Mouse (Mus musculus) kidney, embryonic 14.5 days (tissue): ENCODE results near the gene Ptprh. TPM values are rescaled to one million over a fixed set of nuclear protein-coding genes. Genes with fewer than 3 reads are reported as not detected.
A peak's percentile ranks its signal among the peaks of the same experiment; 100 is the strongest.

Experiments used
- ATAC-seq: fragments of 200-750 bp; cut with Nextera tagmentation; 2 replicates; pipeline ENCODE4 v1.8.0; 2017; ENCODE audit warnings: moderate number of reproducible peaks, mild to moderate bottlenecking, moderate TSS enrichment, moderate library complexity; ENCODE audit not compliant: low FRiP score, low TSS enrichment
- H3K27ac ChIP-seq: fragments of 300-500 bp; sonication (generic); 2 replicates; pipeline ENCODE4 v1.5.1; 2014; ENCODE audit warnings: low read depth, mild to moderate bottlenecking, low read length, moderate library complexity, mixed read lengths
- H3K27me3 ChIP-seq: fragments of 300-500 bp; sonication (generic); 2 replicates; pipeline ENCODE4 v1.6.1; 2014; ENCODE audit warnings: mild to moderate bottlenecking, low read length; ENCODE audit not compliant: control insufficient read depth, insufficient read depth
- H3K36me3 ChIP-seq: fragments of 300-500 bp; sonication (generic); 2 replicates; pipeline ENCODE4 v1.6.1; 2014; ENCODE audit warnings: low read length, mixed read lengths; ENCODE audit not compliant: control insufficient read depth, insufficient read depth
- H3K4me1 ChIP-seq: fragments of 300-500 bp; sonication (generic); 2 replicates; pipeline ENCODE4 v1.6.1; 2014; ENCODE audit warnings: low read length, mixed read lengths; ENCODE audit not compliant: control insufficient read depth, insufficient read depth
- H3K4me2 ChIP-seq: fragments of 300-500 bp; sonication (generic); replicated peaks from 2 replicates; pipeline ENCODE4 v1.6.1; 2014; ENCODE audit warnings: low read depth, mild to moderate bottlenecking, low read length
- H3K4me3 ChIP-seq: fragments of 300-500 bp; sonication (generic); 2 replicates; pipeline ENCODE4 v1.5.1; 2014; ENCODE audit warnings: mild to moderate bottlenecking, low read length
- H3K9ac ChIP-seq: fragments of 300-500 bp; sonication (generic); 2 replicates; pipeline ENCODE4 v1.6.1; 2014; ENCODE audit warnings: low read depth, mild to moderate bottlenecking, low read length, moderate library complexity
- H3K9me3 ChIP-seq: fragments of 300-500 bp; sonication (generic); 2 replicates; pipeline ENCODE4 v1.6.1; 2016; ENCODE audit warnings: low read length; ENCODE audit not compliant: control insufficient read depth
- WGBS: fragments of 180-500 bp; shearing (Covaris S2); extraction: QIAGEN DNeasy Blood & Tissue Kit; methylation state at CpG from one replicate; pipeline ENCODE4 v1.1.7; 2014; 5-methylcytosine and 5-hydroxymethylcytosine counted together
- polyA plus RNA-seq: library from polyadenylated mRNA; unstranded; fragments of >200 nt; fragmentation: Nextera tagmentation; extraction: Ambion mirVana; gene quantifications from 2 replicates; pipeline ENCODE4 v1.2.1, GENCODE M21; 2014

Gene Ptprh
- polyA plus RNA-seq, 1 experiment from 2014 or later = 0.09 TPM

DNA sequence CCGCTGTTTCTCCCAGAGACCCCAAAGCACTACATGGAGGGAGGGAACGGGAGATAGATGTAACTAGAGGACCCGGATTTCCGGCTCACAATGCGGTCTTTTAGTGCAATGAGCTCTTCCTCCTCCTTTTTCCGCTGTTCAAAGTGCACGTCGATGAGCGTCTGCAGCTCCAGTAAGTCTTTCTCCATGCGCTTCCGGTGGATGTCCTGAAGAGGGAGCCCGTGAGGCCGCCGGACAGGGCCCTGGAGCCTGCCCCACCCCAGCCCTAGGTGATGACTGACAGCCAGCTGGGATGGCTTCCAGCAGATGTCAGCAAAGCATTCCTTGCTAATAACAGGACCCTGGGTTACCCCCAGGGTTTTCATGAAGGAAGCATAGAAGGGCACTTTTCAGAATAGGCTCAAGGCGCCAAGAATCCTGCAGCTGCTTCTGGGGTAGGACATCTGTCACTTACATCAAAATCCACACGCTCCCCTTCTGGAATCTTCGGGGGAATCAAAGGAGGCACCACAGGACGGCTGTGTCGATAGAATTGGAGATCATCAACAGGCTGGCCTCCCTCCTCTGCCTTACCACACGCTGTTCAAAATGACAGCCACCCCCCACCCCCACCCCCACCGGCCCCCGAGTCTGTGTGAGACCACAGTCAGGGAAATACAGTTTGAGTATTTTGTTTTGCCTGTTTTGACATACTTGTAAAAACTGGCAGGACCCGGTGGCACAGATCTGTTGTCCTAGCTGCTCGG, 93.8 kb downstream of the Ptprh start:
- Histone ChIP-seq H3K36me3 (no peaks in the 10 kb centered on the region), H3K4me1 (0 out of 2 replicates have a peak, but pooled peaks cover 3% of the 10 kb centered on the region), H3K27ac (no peak overlapping the region), H3K9me3 (no peaks in the 10 kb centered on the region), H3K9ac (no peak overlapping the region), H3K27me3 (no peaks in the 10 kb centered on the region), H3K4me2 (peak overlapping the region; percentile 2; the same call in 1 of the 2 replicates), H3K4me3 (no peak overlapping the region)
- peak; percentile 44; the same call in 1 of the 2 replicates for ATAC-seq
- 18% methylated on average over 24 of the region's 24 CpGs for WGBS

DNA sequence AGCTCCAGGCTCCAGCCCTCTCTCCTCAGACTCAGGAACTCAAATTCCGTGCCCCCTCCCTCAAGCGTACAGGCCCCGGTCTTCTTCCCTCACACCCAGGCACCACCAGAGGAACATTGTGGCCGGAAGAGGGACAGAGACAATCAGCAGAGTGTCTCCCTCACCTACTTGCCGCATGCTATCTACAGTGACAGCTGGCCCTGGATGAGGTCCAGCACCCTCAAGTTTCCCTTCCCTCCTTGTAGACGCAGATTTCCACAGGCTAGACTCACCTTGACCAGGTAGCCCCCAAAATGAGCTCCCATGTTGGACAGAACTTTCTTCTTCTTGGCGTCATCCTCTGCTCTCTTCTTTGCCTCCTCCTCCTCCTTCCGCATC, 95.1 kb downstream of the Ptprh start:
- ATAC-seq = no peak
- Histone ChIP-seq H3K4me2 (no peak overlapping the region), H3K4me1 (no peaks in the 10 kb centered on the region), H3K27me3 (no peaks in the 10 kb centered on the region), H3K27ac (no peak overlapping the region), H3K36me3 (no peaks in the 10 kb centered on the region), H3K4me3 (no peak overlapping the region), H3K9me3 (no peaks in the 10 kb centered on the region), H3K9ac (no peak overlapping the region)
- WGBS = 93% methylated on average over 8 of the region's 8 CpGs

DNA sequence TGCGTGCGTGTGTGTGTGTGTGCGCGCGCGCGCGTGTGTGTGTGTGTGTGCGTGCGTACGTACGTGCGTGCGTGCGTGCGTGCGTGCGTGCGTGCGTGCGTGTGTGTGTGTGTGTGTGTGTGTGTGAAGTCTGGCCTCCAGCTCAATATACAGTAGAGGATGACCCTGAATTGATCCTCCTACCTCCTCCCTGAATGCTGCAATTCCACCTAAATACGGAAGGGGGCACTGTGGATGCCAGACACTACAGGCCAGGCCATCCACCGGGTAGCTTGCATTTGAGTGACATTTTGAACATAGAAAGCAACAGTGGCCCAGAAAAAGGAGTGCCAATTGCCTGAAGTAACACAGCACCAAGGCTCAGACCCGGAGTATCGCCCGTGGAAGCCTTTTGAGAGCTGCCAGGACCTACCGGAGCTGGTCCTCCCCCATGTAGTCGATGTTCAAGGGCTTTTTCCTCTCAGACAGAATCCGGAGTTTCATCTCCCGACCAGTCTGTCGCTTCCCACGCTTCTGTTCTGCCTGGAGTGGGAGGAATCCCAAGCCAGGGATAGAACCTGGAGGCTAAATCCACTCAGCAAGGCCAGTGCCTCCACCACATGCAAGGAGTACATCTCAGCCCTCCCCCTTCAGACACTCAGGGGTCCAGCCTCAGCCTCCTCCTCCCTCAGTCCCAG, 95.6 kb downstream of the Ptprh start:
- Histone ChIP-seq H3K27me3 (no peaks in the 10 kb centered on the region), H3K36me3 (no peaks in the 10 kb centered on the region), H3K4me2 (no peak overlapping the region), H3K4me1 (no peaks in the 10 kb centered on the region), H3K9me3 (no peaks in the 10 kb centered on the region), H3K4me3 (no peak overlapping the region), H3K9ac (no peak overlapping the region), H3K27ac (no peak overlapping the region)
- ATAC-seq = no peak
- 78% methylated on average over 24 of the region's 32 CpGs for WGBS

DNA sequence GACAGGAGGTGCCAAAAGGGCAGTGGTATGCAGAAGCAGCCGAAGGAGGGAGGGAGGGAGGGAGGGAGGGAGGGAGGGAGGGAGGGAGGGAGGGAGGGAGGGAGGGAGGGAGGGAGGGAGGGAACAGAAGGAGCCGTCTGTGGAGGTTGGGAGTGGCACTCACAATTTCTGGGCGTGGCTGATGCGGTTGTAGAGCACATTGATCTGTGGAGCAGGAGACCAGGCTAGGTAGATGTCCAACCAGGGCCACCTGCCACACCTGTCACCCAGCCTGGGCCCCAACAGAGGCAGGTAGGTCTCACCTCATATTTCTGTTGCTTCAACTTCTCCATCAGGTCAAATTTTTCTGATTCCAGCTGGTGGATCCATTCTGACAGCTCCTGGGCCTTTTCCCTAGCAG, 96.6 kb downstream of the Ptprh start:
- Histone ChIP-seq H3K4me2 (no peak overlapping the region), H3K27ac (no peak overlapping the region), H3K36me3 (no peaks in the 10 kb centered on the region), H3K9me3 (no peaks in the 10 kb centered on the region), H3K9ac (no peak overlapping the region), H3K4me3 (no peak overlapping the region), H3K27me3 (no peaks in the 10 kb centered on the region), H3K4me1 (no peaks in the 10 kb centered on the region)
- no peak for ATAC-seq
- WGBS = 60% methylated on average over 4 of the region's 4 CpGs

DNA sequence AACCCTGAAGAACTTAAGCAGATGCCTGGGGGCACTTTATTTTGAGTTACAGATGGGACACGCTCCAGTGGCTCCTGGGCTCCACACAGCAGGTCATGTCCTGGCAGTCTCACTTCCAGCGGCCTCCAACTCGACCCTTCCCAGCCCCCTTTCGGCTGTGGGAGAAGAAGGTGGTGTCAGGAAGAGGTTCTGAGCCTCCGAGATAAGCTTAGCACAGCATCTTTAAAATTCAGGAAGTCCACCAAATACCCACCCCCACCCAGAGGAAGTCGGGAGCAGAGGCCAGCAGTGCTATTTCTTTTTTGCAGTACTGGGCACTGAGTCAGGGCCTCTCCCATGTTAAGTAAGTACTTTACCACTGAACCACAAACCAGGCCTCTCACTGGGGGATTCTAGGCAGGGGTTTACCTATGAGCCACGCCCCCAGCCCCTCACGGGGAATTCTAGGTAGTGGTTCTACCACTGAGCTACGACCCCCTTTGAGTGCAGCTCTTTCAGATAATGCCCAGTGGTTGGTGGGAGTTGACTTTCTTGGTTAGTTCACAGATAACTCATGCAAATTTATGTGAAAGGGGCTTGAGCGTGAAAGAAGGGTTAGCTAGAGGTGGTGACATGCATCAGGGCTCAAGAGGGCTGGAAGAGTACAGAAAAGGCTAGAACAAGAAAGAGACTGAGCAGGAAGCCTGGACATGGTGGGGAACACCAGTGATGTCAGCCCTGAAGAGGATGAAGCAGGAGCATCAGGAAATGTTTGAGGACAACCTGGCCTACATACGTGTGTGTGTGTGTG, 99.0 kb downstream of the Ptprh start:
- no peak overlapping the region for H3K4me3 ChIP-seq
- H3K4me2 ChIP-seq = no peak overlapping the region
- no peaks in the 10 kb centered on the region for H3K27me3 ChIP-seq
- H3K4me1 ChIP-seq = peaks cover 7% of the 10 kb centered on the region
- no peaks in the 10 kb centered on the region for H3K9me3 ChIP-seq
- no peak overlapping the region for H3K27ac ChIP-seq
- no peaks in the 10 kb centered on the region for H3K36me3 ChIP-seq
- no peak overlapping the region for H3K9ac ChIP-seq
- no peak for ATAC-seq
- WGBS = 44% methylated on average over 11 of the region's 11 CpGs

DNA sequence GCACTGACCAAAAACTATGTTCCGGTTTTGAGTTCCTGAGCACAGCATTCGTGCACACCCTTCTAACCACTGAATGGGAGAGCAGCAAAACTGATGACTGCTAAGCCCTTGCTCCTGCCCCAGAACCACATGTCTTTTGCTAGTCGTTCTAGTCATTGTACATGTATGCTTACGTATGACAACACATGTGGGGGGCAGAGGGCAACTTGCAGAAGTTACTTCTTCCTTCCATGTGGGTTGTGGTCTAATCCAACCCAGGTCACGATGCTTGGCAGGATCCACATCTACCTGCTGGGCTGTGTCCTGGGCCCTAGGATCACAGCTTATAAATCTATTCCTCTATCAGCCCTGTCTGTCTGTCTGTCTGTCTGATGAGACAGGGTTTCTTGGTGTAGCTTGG, 100.0 kb downstream of the Ptprh start:
- Histone ChIP-seq H3K4me3 (no peak overlapping the region), H3K9ac (no peak overlapping the region), H3K27me3 (no peaks in the 10 kb centered on the region), H3K27ac (no peak overlapping the region), H3K4me2 (no peak overlapping the region), H3K4me1 (peaks cover 15% of the 10 kb centered on the region), H3K9me3 (no peaks in the 10 kb centered on the region), H3K36me3 (no peaks in the 10 kb centered on the region)
- WGBS = 90% methylated on average over 5 of the region's 5 CpGs
- ATAC-seq = no peak

DNA sequence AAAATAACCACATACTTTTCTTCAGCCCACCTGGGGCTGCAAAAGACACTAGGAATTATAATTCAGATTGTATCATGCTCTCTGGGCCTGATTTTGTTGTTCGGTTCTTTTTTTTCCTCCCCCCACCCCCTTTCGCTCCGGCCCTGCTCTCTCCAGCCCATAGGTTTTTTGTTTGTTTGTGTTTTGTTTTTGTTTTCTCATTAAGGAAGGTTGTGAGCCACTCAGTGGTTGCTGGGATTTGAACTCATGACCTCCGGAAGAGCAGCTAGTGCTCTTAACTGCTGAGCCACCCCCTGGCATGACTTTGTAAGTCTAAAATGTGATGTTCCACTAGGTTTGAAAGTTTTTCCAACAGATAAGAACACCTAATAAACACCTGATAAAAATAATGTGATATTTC, 100.7 kb downstream of the Ptprh start:
- 86% methylated on average over 4 of the region's 4 CpGs for WGBS
- H3K27me3 ChIP-seq = no peaks in the 10 kb centered on the region

DNA sequence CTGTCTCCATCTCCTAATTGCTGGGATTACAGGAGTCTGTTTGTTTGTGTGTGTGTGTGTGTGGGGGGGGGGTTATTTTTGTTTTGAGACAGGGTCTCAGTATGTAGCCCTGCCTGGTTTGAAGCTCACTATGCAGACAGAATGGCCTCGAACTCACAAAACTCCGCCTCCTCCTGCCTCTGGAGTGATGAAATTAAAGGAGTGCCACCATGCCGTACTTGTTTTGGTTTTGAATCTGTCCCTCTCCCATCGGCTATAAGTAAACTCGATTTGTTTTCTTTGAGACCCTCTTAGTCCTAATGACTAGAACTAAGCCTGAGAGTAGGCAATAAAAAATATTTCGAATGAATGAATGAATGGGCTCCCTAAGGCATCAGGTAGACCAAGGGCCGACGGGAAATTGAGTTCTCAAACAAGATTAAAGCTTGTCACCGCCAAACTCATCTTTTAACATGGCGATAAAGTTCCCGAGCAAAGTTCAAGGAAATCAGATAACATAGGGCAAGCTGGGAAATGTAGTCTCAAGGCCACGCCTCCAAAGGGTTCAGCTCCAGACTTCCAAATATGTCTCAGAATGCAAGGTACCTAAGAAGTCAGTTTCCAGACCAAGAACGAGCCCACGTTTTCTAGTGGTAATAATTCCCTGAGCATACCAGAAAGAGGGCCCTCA, 101.3 kb downstream of the Ptprh start:
- Histone ChIP-seq H3K4me2 (peak overlapping the region; percentile 78), H3K4me3 (peak overlapping the region; percentile 77), H3K27me3 (no peaks in the 10 kb centered on the region), H3K36me3 (no peaks in the 10 kb centered on the region), H3K4me1 (peaks cover 23% of the 10 kb centered on the region), H3K9me3 (no peaks in the 10 kb centered on the region), H3K9ac (no peak overlapping the region), H3K27ac (no peak overlapping the region; the same call in 1 of the 2 replicates)
- 8% methylated on average over 14 of the region's 14 CpGs for WGBS
- ATAC-seq = peak; percentile 16; the same call in 1 of the 2 replicates

More for the DNA sequence above, 100.7 kb downstream of the Ptprh start:
- Histone ChIP-seq H3K27ac (no peak overlapping the region; the same call in 1 of the 2 replicates), H3K36me3 (no peaks in the 10 kb centered on the region), H3K4me2 (no peak overlapping the region), H3K9ac (no peak overlapping the region), H3K4me1 (peaks cover 22% of the 10 kb centered on the region), H3K4me3 (no peak overlapping the region), H3K9me3 (no peaks in the 10 kb centered on the region)
- no peak for ATAC-seq
